Mouse (Mus musculus): ENCODE measurements around the gene Ccdc106. TPM values are rescaled to one million over a fixed set of nuclear protein-coding genes. Genes with fewer than 3 reads are reported as not detected.
A peak's percentile ranks its signal among the peaks of the same experiment; 100 is the strongest.

The Ccdc106 gene
- polyA plus RNA-seq, 1 experiment from 2014 or later, result 5.6 TPM

- WGBS, result under 1% methylated on average over 65 of the region's 65 CpGs
- Histone ChIP-seq H3K36me3 (ENCODE audit: insufficient read depth) (no peaks in the 10 kb centered on the region), H3K9me3 (ENCODE audit: low read depth, low read length) (no peaks in the 10 kb centered on the region), H3K27me3 (ENCODE audit: insufficient read depth, low read length) (peaks cover 48% of the 10 kb centered on the region), H3K9ac (peak within 1 kb of the TSS; percentile 86), H3K4me1 (ENCODE audit: insufficient read depth) (peaks cover 18% of the 10 kb centered on the region; the same call in 1 of the 2 replicates), H3K4me2 (peak within 1 kb of the TSS; percentile 78), H3K27ac (ENCODE audit: low read depth) (peak within 1 kb of the TSS; percentile 71), H3K4me3 (ENCODE audit: low read depth, low read length) (peak within 1 kb of the TSS; percentile 68)
- TF ChIP-seq CTCF (IDR thresholded peaks at IDR 0.05; ENCODE audit: low read depth), result no peak
- ATAC-seq (ENCODE audit: insufficient read depth), result peak; percentile 85
- peak; percentile 88 for DNase-seq
These were observed 31.1 kb downstream of the Ccdc106 start, which contains the start of gene Zfp580 for GRCm38 (mm10) chr7:5051193-5052192. Gene Zfp580, plus strand, starts transcription at chr7:5051538.

DNA sequence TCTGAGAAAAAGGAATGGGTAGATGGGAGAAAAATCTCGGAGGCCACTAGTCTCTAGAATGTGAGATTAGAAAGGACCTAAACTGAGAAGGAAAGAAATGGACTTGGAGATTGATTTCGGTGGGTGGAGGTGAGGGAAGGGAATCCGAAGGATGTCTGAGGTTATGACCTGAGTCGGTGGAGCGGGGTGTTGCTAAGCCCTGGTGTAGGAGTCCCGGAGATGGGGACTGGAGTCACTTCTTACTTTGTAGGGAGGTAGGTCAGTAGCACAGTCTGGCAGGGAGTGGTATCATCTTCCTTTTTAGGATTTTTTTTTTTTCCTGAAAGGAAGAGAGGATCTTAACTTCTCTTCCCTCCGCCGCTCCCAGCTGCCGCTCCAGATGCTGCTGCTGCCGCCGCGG lies 32.1 kb downstream of the Ccdc106 start:
- Histone ChIP-seq H3K4me1 (ENCODE audit: insufficient read depth) (peaks cover 25% of the 10 kb centered on the region), H3K27ac (ENCODE audit: low read depth) (no peak overlapping the region; the same call in 1 of the 2 replicates), H3K9ac (peak overlapping the region; percentile 86), H3K9me3 (ENCODE audit: low read depth, low read length) (no peaks in the 10 kb centered on the region), H3K4me2 (peak overlapping the region; percentile 78), H3K27me3 (ENCODE audit: insufficient read depth, low read length) (peaks cover 58% of the 10 kb centered on the region), H3K36me3 (ENCODE audit: insufficient read depth) (no peaks in the 10 kb centered on the region), H3K4me3 (ENCODE audit: low read depth, low read length) (peak overlapping the region; percentile 68)
- no peak for TF ChIP-seq CTCF (IDR thresholded peaks at IDR 0.05; ENCODE audit: low read depth)
- DNase-seq (peak; percentile 17), ATAC-seq (ENCODE audit: insufficient read depth) (no peak)
- 1% methylated on average over 12 of the region's 12 CpGs for WGBS

DNA sequence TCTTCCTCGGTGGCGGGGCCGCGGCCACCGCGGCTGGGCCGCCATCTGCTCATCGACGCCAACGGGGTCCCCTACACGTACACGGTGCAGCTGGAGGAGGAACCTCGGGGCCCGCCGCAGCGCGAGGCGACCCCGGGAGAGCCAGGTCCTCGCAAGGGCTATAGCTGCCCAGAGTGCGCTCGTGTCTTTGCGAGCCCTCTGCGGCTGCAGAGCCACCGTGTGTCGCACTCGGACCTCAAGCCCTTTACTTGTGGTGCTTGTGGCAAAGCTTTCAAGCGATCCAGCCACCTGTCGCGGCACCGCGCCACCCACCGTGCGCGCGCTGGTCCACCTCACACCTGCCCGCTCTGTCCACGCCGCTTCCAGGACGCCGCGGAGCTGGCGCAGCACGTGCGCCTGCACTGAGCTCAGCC lies 32.6 kb downstream of the Ccdc106 start:
- H3K36me3 ChIP-seq (ENCODE audit: insufficient read depth), result no peaks in the 10 kb centered on the region
- TF ChIP-seq CTCF (IDR thresholded peaks at IDR 0.05; ENCODE audit: low read depth), result no peak
- H3K4me1 ChIP-seq (ENCODE audit: insufficient read depth), result peaks cover 25% of the 10 kb centered on the region
- 3% methylated on average over 45 of the region's 45 CpGs for WGBS
- peaks cover 63% of the 10 kb centered on the region for H3K27me3 ChIP-seq (ENCODE audit: insufficient read depth, low read length)
- no peak for DNase-seq
- no peak for ATAC-seq (ENCODE audit: insufficient read depth)
- peak overlapping the region; percentile 78 for H3K4me2 ChIP-seq
- no peak overlapping the region for H3K27ac ChIP-seq (ENCODE audit: low read depth)
- H3K4me3 ChIP-seq (ENCODE audit: low read depth, low read length), result peak overlapping the region; percentile 68
- H3K9ac ChIP-seq, result peak overlapping the region; percentile 86
- H3K9me3 ChIP-seq (ENCODE audit: low read depth, low read length), result no peaks in the 10 kb centered on the region

- 9% methylated on average over 32 of the region's 32 CpGs for WGBS
- Histone ChIP-seq H3K36me3 (ENCODE audit: insufficient read depth) (no peaks in the 10 kb centered on the region), H3K4me3 (ENCODE audit: low read depth, low read length) (peak overlapping the region; percentile 68), H3K4me1 (ENCODE audit: insufficient read depth) (peaks cover 25% of the 10 kb centered on the region), H3K27ac (ENCODE audit: low read depth) (no peak overlapping the region), H3K9ac (peak overlapping the region; percentile 86), H3K27me3 (ENCODE audit: insufficient read depth, low read length) (peaks cover 69% of the 10 kb centered on the region), H3K4me2 (peak overlapping the region; percentile 78), H3K9me3 (ENCODE audit: low read depth, low read length) (no peaks in the 10 kb centered on the region)
- DNase-seq (peak; percentile 36), ATAC-seq (ENCODE audit: insufficient read depth) (no peak)
- no peak for TF ChIP-seq CTCF (IDR thresholded peaks at IDR 0.05; ENCODE audit: low read depth)
These were observed 33.3 kb downstream of the Ccdc106 start for GRCm38 (mm10) chr7:5053456-5054179.

DNA sequence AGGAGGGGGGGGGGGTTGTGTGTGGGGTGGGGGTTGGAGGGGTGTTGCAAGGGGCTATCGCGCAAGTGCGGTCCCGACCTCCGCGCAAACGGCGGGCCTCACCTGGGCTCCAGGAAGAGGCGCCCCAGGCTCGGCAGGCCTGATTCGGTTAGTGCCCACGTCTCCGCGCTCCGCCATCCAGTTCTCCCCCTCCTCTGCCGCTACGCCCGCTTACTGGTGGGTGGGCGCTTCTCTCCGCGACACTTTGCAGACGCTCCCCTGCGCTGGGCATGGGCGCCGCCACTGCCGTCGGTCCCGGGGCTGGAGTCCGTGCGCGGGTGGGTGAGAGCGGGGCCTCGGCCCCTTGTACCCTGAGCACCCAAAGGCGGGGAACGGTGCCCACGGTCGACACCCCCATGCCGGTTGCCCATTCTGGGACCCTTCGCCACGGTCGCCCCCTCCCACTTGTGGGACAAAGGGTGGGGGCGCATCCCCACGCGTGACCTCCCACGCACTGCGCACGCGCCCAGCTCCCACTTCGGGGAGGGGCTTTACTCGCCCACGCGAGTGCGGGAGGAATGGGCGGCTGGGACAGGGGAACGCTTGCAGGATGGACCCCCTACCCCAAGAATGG lies 36.4 kb downstream of the Ccdc106 start:
- peak overlapping the region; percentile 57 for H3K9ac ChIP-seq
- H3K4me3 ChIP-seq (ENCODE audit: low read depth, low read length), result peak overlapping the region; percentile 50
- WGBS, result 1% methylated on average over 55 of the region's 55 CpGs
- H3K4me2 ChIP-seq, result peak overlapping the region; percentile 74
- H3K9me3 ChIP-seq (ENCODE audit: low read depth, low read length), result no peaks in the 10 kb centered on the region
- peaks cover 67% of the 10 kb centered on the region for H3K27me3 ChIP-seq (ENCODE audit: insufficient read depth, low read length)
- H3K27ac ChIP-seq (ENCODE audit: low read depth), result no peak overlapping the region
- no peak for TF ChIP-seq CTCF (IDR thresholded peaks at IDR 0.05; ENCODE audit: low read depth)
- DNase-seq (peak; percentile 32), ATAC-seq (ENCODE audit: insufficient read depth) (no peak)
- peaks cover 22% of the 10 kb centered on the region; the same call in 1 of the 2 replicates for H3K4me1 ChIP-seq (ENCODE audit: insufficient read depth)
- H3K36me3 ChIP-seq (ENCODE audit: insufficient read depth), result no peaks in the 10 kb centered on the region

DNA sequence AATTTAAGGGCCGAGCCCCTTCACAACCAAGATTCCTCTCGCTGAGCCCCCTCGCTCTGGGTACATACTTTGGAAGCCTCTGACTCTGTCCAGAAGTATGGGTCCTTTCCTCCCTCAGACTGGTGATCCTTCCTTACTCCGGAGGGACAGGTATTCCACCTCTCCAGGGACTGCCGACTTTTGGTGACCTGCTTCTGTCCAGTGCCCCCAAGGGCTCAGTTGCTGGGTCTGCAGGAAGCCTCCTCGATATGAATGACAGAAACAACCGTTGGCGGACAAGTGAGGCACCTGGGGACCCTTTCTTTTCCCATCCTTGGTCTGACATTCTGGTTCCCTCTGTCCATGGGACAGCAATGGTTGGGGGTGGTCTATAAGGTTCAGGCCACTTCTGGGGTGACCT lies 37.0 kb downstream of the Ccdc106 start:
- Histone ChIP-seq H3K4me1 (ENCODE audit: insufficient read depth) (peaks cover 18% of the 10 kb centered on the region; the same call in 1 of the 2 replicates), H3K9me3 (ENCODE audit: low read depth, low read length) (no peaks in the 10 kb centered on the region), H3K4me3 (ENCODE audit: low read depth, low read length) (peak overlapping the region; percentile 50), H3K4me2 (peak overlapping the region; percentile 74), H3K9ac (peak overlapping the region; percentile 57), H3K36me3 (ENCODE audit: insufficient read depth) (no peaks in the 10 kb centered on the region), H3K27ac (ENCODE audit: low read depth) (no peak overlapping the region), H3K27me3 (ENCODE audit: insufficient read depth, low read length) (peaks cover 62% of the 10 kb centered on the region)
- 29% methylated on average over 8 of the region's 8 CpGs for WGBS
- TF ChIP-seq CTCF (IDR thresholded peaks at IDR 0.05; ENCODE audit: low read depth), result no peak
- ATAC-seq (ENCODE audit: insufficient read depth), result no peak
- no peak for DNase-seq
